Mouse (Mus musculus): Measurements from ENCODE around the gene Gm29735. TPM values are rescaled to one million over a fixed set of nuclear protein-coding genes. Genes with fewer than 3 reads are reported as not detected.
"Not testable (repeated sequence)": the region's sequence is repeated elsewhere in the genome, so short reads cannot be mapped to it uniquely, and the experiment has no call there.

The Gm29735 gene
- polyA plus RNA-seq (2012; rRNA removed) (not detected in 2 replicates), polyA plus RNA-seq (2014; fragmentation: Nextera tagmentation; extraction: Ambion mirVana) (not detected in 2 replicates)

DNA sequence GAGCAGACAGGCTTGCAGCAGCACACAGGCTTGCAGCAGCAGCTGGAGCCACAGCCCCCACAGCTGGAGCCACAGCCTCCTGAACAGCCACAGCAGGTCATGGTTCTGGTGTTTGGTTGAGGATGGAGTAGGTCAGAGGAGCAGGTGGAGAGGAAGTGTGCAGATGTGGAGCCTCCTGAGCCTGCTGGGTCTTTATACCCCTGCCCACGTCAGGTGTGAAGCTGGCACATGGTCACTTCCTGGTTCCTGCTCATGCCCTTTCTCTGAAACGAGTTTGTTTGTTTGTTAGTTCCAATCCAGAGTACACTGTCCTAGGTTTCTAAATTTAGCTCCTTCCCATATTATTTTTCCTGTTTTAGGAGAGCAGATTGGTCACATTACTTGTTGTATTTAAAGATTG lies at the start of gene Gm29735:
Gene Gm29735, minus strand, starts transcription at position 101 of the 400 bp plus-strand sequence.
- H3K27ac ChIP-seq; ATAC-seq (ENCODE audit: insufficient read depth); H3K9ac ChIP-seq (replicated peaks); H3K4me1 ChIP-seq (replicated peaks; ENCODE audit: control insufficient read depth in 2 of 2, insufficient read depth in 2 of 2, low read length in 1 of 2); DNase-seq (ENCODE audit: low read depth in 3 of 3, low spot score in 3 of 3); H3K4me3 ChIP-seq (ENCODE audit: insufficient read depth in 1 of 2, low read depth in 2 of 2, low read length in 2 of 2); H3K4me2 ChIP-seq (ENCODE audit: low read depth); H3K36me3 ChIP-seq (replicated peaks; ENCODE audit: control insufficient read depth, insufficient read depth, low read depth); H3K27me3 ChIP-seq (ENCODE audit: control insufficient read depth, insufficient read depth, low read length); H3K9me3 ChIP-seq (ENCODE audit: control insufficient read depth, low read length): not testable (repeated sequence)
- 30% methylated on average over 2 of the region's 2 CpGs for WGBS (ENCODE audit: insufficient replicate concordance)

- Histone ChIP-seq H3K9me3 (ENCODE audit: control insufficient read depth, low read length) (no peaks in the 10 kb centered on the region), H3K36me3 (replicated peaks; ENCODE audit: control insufficient read depth, insufficient read depth, low read depth) (no peaks in the 10 kb centered on the region), H3K4me1 (replicated peaks; ENCODE audit: control insufficient read depth in 2 of 2, insufficient read depth in 2 of 2, low read length in 1 of 2) (no peaks in the 10 kb centered on the region), H3K27ac (no peak overlapping the region), H3K4me3 (ENCODE audit: insufficient read depth in 1 of 2, low read depth in 2 of 2, low read length in 2 of 2) (no peak overlapping the region), H3K27me3 (ENCODE audit: control insufficient read depth, insufficient read depth, low read length) (no peaks in the 10 kb centered on the region), H3K4me2 (ENCODE audit: low read depth) (no peak overlapping the region), H3K9ac (replicated peaks) (no peak overlapping the region)
- DNase-seq (ENCODE audit: low read depth in 3 of 3, low spot score in 3 of 3) (no peak), ATAC-seq (ENCODE audit: insufficient read depth) (no peak)
- TF ChIP-seq EP300 (IDR thresholded peaks at IDR 0.05; ENCODE audit: low read depth) = no peak
- TF ChIP-seq CTCF (IDR thresholded peaks at IDR 0.05; ENCODE audit: low read depth) = no peak
These were observed 48.6 kb upstream of the Gm29735 start for GRCm38 (mm10) chr7:142205488-142205887.

GRCm38 (mm10) chr7:142201064-142201463 lies 44.2 kb upstream of the Gm29735 start, which contains the start of gene Krtap5-3:
TSS of gene Krtap5-3 (plus strand) at chr7:142201364.
- DNase-seq (ENCODE audit: low read depth in 3 of 3, low spot score in 3 of 3) (no peak), ATAC-seq (ENCODE audit: insufficient read depth) (no peak)
- Histone ChIP-seq H3K4me3 (ENCODE audit: insufficient read depth in 1 of 2, low read depth in 2 of 2, low read length in 2 of 2) (no peak within 1 kb of the TSS), H3K9ac (replicated peaks) (no peak within 1 kb of the TSS), H3K36me3 (replicated peaks; ENCODE audit: control insufficient read depth, insufficient read depth, low read depth) (no peaks in the 10 kb centered on the region), H3K27me3 (ENCODE audit: control insufficient read depth, insufficient read depth, low read length) (no peaks in the 10 kb centered on the region), H3K4me2 (ENCODE audit: low read depth) (no peak within 1 kb of the TSS), H3K4me1 (replicated peaks; ENCODE audit: control insufficient read depth in 2 of 2, insufficient read depth in 2 of 2, low read length in 1 of 2) (no peaks in the 10 kb centered on the region), H3K27ac (no peak within 1 kb of the TSS), H3K9me3 (ENCODE audit: control insufficient read depth, low read length) (no peaks in the 10 kb centered on the region)
- 27% methylated on average over 1 of the region's 1 CpGs for WGBS (ENCODE audit: insufficient replicate concordance)
- TF ChIP-seq CTCF (IDR thresholded peaks at IDR 0.05; ENCODE audit: low read depth) = no peak

GRCm38 (mm10) chr7:142198748-142199147 lies 41.8 kb upstream of the Gm29735 start:
- WGBS (ENCODE audit: insufficient replicate concordance) = 49% methylated on average over 2 of the region's 2 CpGs
- no peak for TF ChIP-seq EP300 (IDR thresholded peaks at IDR 0.05; ENCODE audit: low read depth)
- TF ChIP-seq CTCF (IDR thresholded peaks at IDR 0.05; ENCODE audit: low read depth) = no peak
- DNase-seq (ENCODE audit: low read depth in 3 of 3, low spot score in 3 of 3) (no peak), ATAC-seq (ENCODE audit: insufficient read depth) (no peak)
- Histone ChIP-seq H3K9me3 (ENCODE audit: control insufficient read depth, low read length) (no peaks in the 10 kb centered on the region), H3K27me3 (ENCODE audit: control insufficient read depth, insufficient read depth, low read length) (no peaks in the 10 kb centered on the region), H3K36me3 (replicated peaks; ENCODE audit: control insufficient read depth, insufficient read depth, low read depth) (no peaks in the 10 kb centered on the region), H3K27ac (no peak overlapping the region), H3K4me1 (replicated peaks; ENCODE audit: control insufficient read depth in 2 of 2, insufficient read depth in 2 of 2, low read length in 1 of 2) (no peaks in the 10 kb centered on the region), H3K4me2 (ENCODE audit: low read depth) (no peak overlapping the region), H3K9ac (replicated peaks) (no peak overlapping the region), H3K4me3 (ENCODE audit: insufficient read depth in 1 of 2, low read depth in 2 of 2, low read length in 2 of 2) (no peak overlapping the region)

DNA sequence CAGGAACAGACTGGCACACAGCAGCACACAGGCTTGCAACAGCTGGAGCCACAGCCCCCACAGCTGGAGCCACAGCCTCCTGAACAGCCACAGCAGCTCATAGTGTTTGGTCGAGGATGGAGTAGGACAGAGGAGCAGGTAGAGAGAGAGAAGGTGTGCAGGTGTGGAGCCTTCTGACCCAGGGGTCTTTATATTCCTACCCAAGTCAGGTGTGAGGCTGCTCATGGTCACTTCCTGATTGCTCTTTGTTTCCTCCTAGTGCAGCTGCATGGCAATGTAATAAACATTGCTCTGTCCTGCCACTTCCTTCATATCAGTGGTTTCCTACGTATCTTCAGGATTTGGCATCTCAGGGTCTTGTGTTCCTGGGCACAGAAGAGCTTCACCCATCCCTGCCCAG lies 33.4 kb upstream of the Gm29735 start, which contains the start of gene Gm10153:
Gene Gm10153, minus strand, starts transcription at position 101 of the 400 bp plus-strand sequence.
- Histone ChIP-seq H3K27ac (no peak within 1 kb of the TSS), H3K9ac (replicated peaks) (no peak within 1 kb of the TSS), H3K4me1 (replicated peaks; ENCODE audit: control insufficient read depth in 2 of 2, insufficient read depth in 2 of 2, low read length in 1 of 2) (no peaks in the 10 kb centered on the region), H3K9me3 (ENCODE audit: control insufficient read depth, low read length) (no peaks in the 10 kb centered on the region), H3K36me3 (replicated peaks; ENCODE audit: control insufficient read depth, insufficient read depth, low read depth) (no peaks in the 10 kb centered on the region), H3K4me3 (ENCODE audit: insufficient read depth in 1 of 2, low read depth in 2 of 2, low read length in 2 of 2) (no peak within 1 kb of the TSS), H3K27me3 (ENCODE audit: control insufficient read depth, insufficient read depth, low read length) (no peaks in the 10 kb centered on the region), H3K4me2 (ENCODE audit: low read depth) (no peak within 1 kb of the TSS)
- no peak for ATAC-seq (ENCODE audit: insufficient read depth)
- TF ChIP-seq EP300 (IDR thresholded peaks at IDR 0.05; ENCODE audit: low read depth) (no peak), CTCF (IDR thresholded peaks at IDR 0.05; ENCODE audit: low read depth) (no peak)
- 15% methylated on average over 2 of the region's 2 CpGs for WGBS (ENCODE audit: insufficient replicate concordance)
- DNase-seq (ENCODE audit: low read depth in 3 of 3, low spot score in 3 of 3) = no peak

All from liver, embryonic 14.5 days (tissue).